Mouse (Mus musculus): ENCODE measurements around the gene Madd.
"Not testable (repeated sequence)": the region's sequence is repeated elsewhere in the genome, so short reads cannot be mapped to it uniquely, and the experiment has no call there.

Gene Madd

GRCm38 (mm10) chr2:91121497-91121896, 62.1 kb downstream of the Madd start:
- no peak for DNase-seq

- no peak for DNase-seq
Observed at GRCm38 (mm10) chr2:91121011-91121410, 62.6 kb downstream of the Madd start.

- DNase-seq, result no peak
Observed at GRCm38 (mm10) chr2:91120261-91120671, 63.4 kb downstream of the Madd start.

GRCm38 (mm10) chr2:91119551-91119950, 64.1 kb downstream of the Madd start:
- DNase-seq, result no peak

- no peak for DNase-seq
Observed at GRCm38 (mm10) chr2:91119061-91119460, 64.6 kb downstream of the Madd start.

- DNase-seq, result no peak
Observed at GRCm38 (mm10) chr2:91118647-91119046, 65.0 kb downstream of the Madd start.

GRCm38 (mm10) chr2:91117585-91118275, 65.9 kb downstream of the Madd start, which contains the start of gene Mybpc3:
Gene Mybpc3 (plus strand): TSS chr2:91118144.
- DNase-seq, result no peak

- DNase-seq, result no peak
Observed at GRCm38 (mm10) chr2:91116842-91117241, 66.8 kb downstream of the Madd start.

GRCm38 (mm10) chr2:91115578-91115970, 68.1 kb downstream of the Madd start:
- no peak for DNase-seq

GRCm38 (mm10) chr2:91114781-91115577, 68.7 kb downstream of the Madd start:
- DNase-seq, result peak; percentile 85

- no peak for DNase-seq
Observed at GRCm38 (mm10) chr2:91113852-91114251, 69.8 kb downstream of the Madd start.

GRCm38 (mm10) chr2:91113334-91113733, 70.3 kb downstream of the Madd start:
- no peak for DNase-seq

- no peak for DNase-seq
Observed at GRCm38 (mm10) chr2:91112491-91112890, 71.1 kb downstream of the Madd start.

GRCm38 (mm10) chr2:91111832-91112231, 71.8 kb downstream of the Madd start:
- DNase-seq, result not testable (repeated sequence)

- no peak for DNase-seq
Observed at GRCm38 (mm10) chr2:91110429-91110828, 73.2 kb downstream of the Madd start.

GRCm38 (mm10) chr2:91109807-91110385, 73.7 kb downstream of the Madd start:
- no peak for DNase-seq

- DNase-seq, result no peak
Observed at GRCm38 (mm10) chr2:91109241-91109640, 74.4 kb downstream of the Madd start.

GRCm38 (mm10) chr2:91108156-91108555, 75.5 kb downstream of the Madd start:
- DNase-seq, result no peak

- DNase-seq, result peak; percentile 83
Observed at GRCm38 (mm10) chr2:91101124-91101740, 82.4 kb downstream of the Madd start.

- no peak for DNase-seq
Observed at GRCm38 (mm10) chr2:91098156-91098555, 85.5 kb downstream of the Madd start.

GRCm38 (mm10) chr2:91097015-91097414, 86.6 kb downstream of the Madd start:
- no peak for DNase-seq

GRCm38 (mm10) chr2:91096524-91096923, 87.1 kb downstream of the Madd start:
- peak; percentile 30 for DNase-seq

- DNase-seq, result no peak
Observed at GRCm38 (mm10) chr2:91090827-91091226, 92.8 kb downstream of the Madd start.
